In genomic region chr2:153336117-153336516, GRCm38 (mm10) we compare ENCODE assay signal across 16 mouse cellular contexts. TPM values are rescaled to one million over a fixed set of nuclear protein-coding genes. Genes with fewer than 3 reads are reported as not detected.
DNase-seq lines count a peak whose midpoint lies in the region; ATAC-seq lines count a peak whose summit lies in the region.
"Had no signal": no experiment of that assay in that cellular context is flagged by ENCODE, and none has a peak within 500 bp of the region (broad histone marks: within the 10 kb centered on the region; RNA-seq: fewer than 3 reads in every experiment).

No protein-coding gene starts in this region.

- peak; percentile 50; the same call in 1 of the 2 replicates for ATAC-seq in embryonic facial prominence, embryonic 14.5 days (ENCODE audit: low read depth)
- ATAC-seq in megakaryocyte progenitor cell, adult 5-6 weeks (replicated peaks; ENCODE audit: poor library complexity): peak; percentile 69
- ATAC-seq in forebrain, embryonic 11.5 days (replicated peaks; ENCODE audit: low FRiP score): no peak
- ATAC-seq: hindbrain, postnatal 0 days had no signal

- no peaks in the 10 kb centered on the region for H3K27me3 ChIP-seq in embryonic facial prominence, embryonic 14.5 days (replicated peaks; ENCODE audit: control insufficient read depth, insufficient read depth, low read length)
- H3K27me3 ChIP-seq in embryonic facial prominence, embryonic 10.5 days (replicated peaks; ENCODE audit: low read depth, poor library complexity, severe bottlenecking): no peaks in the 10 kb centered on the region
- no peaks in the 10 kb centered on the region for H3K27me3 ChIP-seq in forebrain, embryonic 11.5 days (ENCODE audit: control insufficient read depth, insufficient read depth, low read length)
- H3K27me3 ChIP-seq: liver, embryonic 15.5 days had no signal

- no peak overlapping the region for H3K4me2 ChIP-seq in embryonic facial prominence, embryonic 14.5 days (ENCODE audit: low read depth, low read length)
- no peak overlapping the region for H3K4me2 ChIP-seq in forebrain, embryonic 11.5 days (ENCODE audit: low read depth, low read length, severe bottlenecking)
- H3K4me2 ChIP-seq: liver, embryonic 15.5 days had no signal

- H3K27ac ChIP-seq in embryonic facial prominence, embryonic 14.5 days (replicated peaks; ENCODE audit: low read depth, low read length): no peak overlapping the region
- no peak overlapping the region for H3K27ac ChIP-seq in embryonic facial prominence, embryonic 10.5 days (replicated peaks)
- H3K27ac ChIP-seq in forebrain, embryonic 11.5 days (ENCODE audit: low read depth, low read length): no peak overlapping the region
- H3K27ac ChIP-seq: hindbrain, postnatal 0 days; liver, embryonic 15.5 days had no signal

- WGBS in embryonic facial prominence, embryonic 14.5 days: 44% methylated on average over 2 of the region's 2 CpGs
- WGBS in embryonic facial prominence, embryonic 10.5 days: 65% methylated on average over 2 of the region's 2 CpGs
- 85% methylated on average over 2 of the region's 2 CpGs for WGBS in forebrain, embryonic 11.5 days

- H3K36me3 ChIP-seq in embryonic facial prominence, embryonic 14.5 days (ENCODE audit: control insufficient read depth, insufficient read depth, low read length): peaks cover 19% of the 10 kb centered on the region; the same call in 1 of the 2 replicates
- peaks cover 25% of the 10 kb centered on the region for H3K36me3 ChIP-seq in embryonic facial prominence, embryonic 10.5 days (replicated peaks)
- no peaks in the 10 kb centered on the region for H3K36me3 ChIP-seq in forebrain, embryonic 11.5 days (ENCODE audit: control insufficient read depth, insufficient read depth, low read length)
- H3K36me3 ChIP-seq: liver, embryonic 15.5 days had no signal

- no peaks in the 10 kb centered on the region for H3K9me3 ChIP-seq in embryonic facial prominence, embryonic 14.5 days (ENCODE audit: control insufficient read depth, low read length)
- H3K9me3 ChIP-seq in embryonic facial prominence, embryonic 10.5 days: no peaks in the 10 kb centered on the region
- no peaks in the 10 kb centered on the region for H3K9me3 ChIP-seq in forebrain, embryonic 11.5 days (ENCODE audit: control insufficient read depth, low read length)
- H3K9me3 ChIP-seq: liver, embryonic 15.5 days had no signal

- no peak overlapping the region for H3K4me3 ChIP-seq in embryonic facial prominence, embryonic 14.5 days (ENCODE audit: low read depth, low read length)
- H3K4me3 ChIP-seq in embryonic facial prominence, embryonic 10.5 days: no peak overlapping the region
- H3K4me3 ChIP-seq in forebrain, embryonic 11.5 days (ENCODE audit: low read depth, low read length): no peak overlapping the region
- H3K4me3 ChIP-seq: liver, embryonic 15.5 days had no signal

- no peak overlapping the region for H3K9ac ChIP-seq in embryonic facial prominence, embryonic 14.5 days (ENCODE audit: low read depth, low read length)
- H3K9ac ChIP-seq in forebrain, embryonic 11.5 days (ENCODE audit: low read length): no peak overlapping the region
- H3K9ac ChIP-seq: liver, embryonic 15.5 days had no signal

- H3K4me1 ChIP-seq in embryonic facial prominence, embryonic 14.5 days (ENCODE audit: control insufficient read depth, insufficient read depth, low read length): no peaks in the 10 kb centered on the region
- H3K4me1 ChIP-seq in embryonic facial prominence, embryonic 10.5 days: peaks cover 11% of the 10 kb centered on the region
- no peaks in the 10 kb centered on the region for H3K4me1 ChIP-seq in forebrain, embryonic 11.5 days (replicated peaks; ENCODE audit: control insufficient read depth, insufficient read depth, low read length)

- DNase-seq in embryonic facial prominence, embryonic 14.5 days (ENCODE audit: low spot score): peak; percentile 77
- DNase-seq in embryonic facial prominence, embryonic 10.5 days (ENCODE audit: low spot score): no peak
- DNase-seq in T-cell, adult 2 months (ENCODE audit: low spot score): peak; percentile 68
- DNase-seq in thymus, postnatal 25 days: peak; percentile 71
- no peak for DNase-seq in neural tube, embryonic 10.5 days (ENCODE audit: extremely low spot score, low spot score)
- DNase-seq in c-Kit-positive CD71-positive TER-119-positive erythroid progenitor cells, embryonic 14.5 days (ENCODE audit: low spot score): no peak
- DNase-seq in forebrain, embryonic 11.5 days (ENCODE audit: low spot score): no peak
- DNase-seq: adrenal gland, postnatal 25 days; cerebellum, adult 9-11 months; kidney, adult 8-10 months; kidney, postnatal 4 days; left cerebral cortex, postnatal 4 days; lung, postnatal 10 days had no signal

RNA-seq across cellular contexts. Expression of gene Asxl1, which starts 9.5 kb away (rescaled TPM):
- polyA plus RNA-seq in embryonic facial prominence, embryonic 14.5 days (2014; fragmentation: Nextera tagmentation; extraction: Ambion mirVana): 14.3 and 16.3 TPM in 2 replicates
- polyA plus RNA-seq in embryonic facial prominence, embryonic 10.5 days (2016; fragmentation: Nextera tagmentation; extraction: Ambion mirVana): 14.2 and 14.4 TPM in 2 replicates
- total RNA-seq in megakaryocyte progenitor cell, adult 5-6 weeks (2015): 31.1 and 32.0 TPM in 2 replicates
- 20.0 and 24.1 TPM in 2 replicates for total RNA-seq in megakaryocyte progenitor cell, adult 5-6 weeks (2017)
- polyA plus RNA-seq in forebrain, embryonic 11.5 days (2014; fragmentation: Nextera tagmentation; extraction: Ambion mirVana): 25.4 TPM in 2 replicates

RNA-seq across cellular contexts. Expression of gene Kif3b, which starts 44.9 kb away (rescaled TPM):
- polyA plus RNA-seq in embryonic facial prominence, embryonic 14.5 days (2014; fragmentation: Nextera tagmentation; extraction: Ambion mirVana): 7.1 and 7.6 TPM in 2 replicates
- polyA plus RNA-seq in embryonic facial prominence, embryonic 10.5 days (2016; fragmentation: Nextera tagmentation; extraction: Ambion mirVana): 6.2 and 6.4 TPM in 2 replicates
- total RNA-seq in megakaryocyte progenitor cell, adult 5-6 weeks (2015): 3.6 and 5.5 TPM in 2 replicates
- total RNA-seq in megakaryocyte progenitor cell, adult 5-6 weeks (2017): 9.9 and 11.3 TPM in 2 replicates
- polyA plus RNA-seq in forebrain, embryonic 11.5 days (2014; fragmentation: Nextera tagmentation; extraction: Ambion mirVana): 7.1 and 7.4 TPM in 2 replicates

Comparison
In these comparisons a context has a peak if more than half of its experiments do, and no peak if none do; other contexts are left out.
1. DNase-seq: peak in embryonic facial prominence, embryonic 14.5 days (single experiment), T-cell, adult 2 months (single experiment) and thymus, postnatal 25 days (single experiment); none in embryonic facial prominence, embryonic 10.5 days (single experiment), neural tube, embryonic 10.5 days (single experiment), c-Kit-positive CD71-positive TER-119-positive erythroid progenitor cells, embryonic 14.5 days (single experiment) and forebrain, embryonic 11.5 days (single experiment).